Mouse (Mus musculus) thymus, adult 18-20 months (tissue): ENCODE data around the gene Rpf1.

Source experiments
- DNase-seq, 2 experiments: peaks; one replicate each; pipeline ENCODE4 v3.0.0; 2022; ENCODE audit warnings: mixed read lengths in 2 of 2

The Rpf1 gene

DNA sequence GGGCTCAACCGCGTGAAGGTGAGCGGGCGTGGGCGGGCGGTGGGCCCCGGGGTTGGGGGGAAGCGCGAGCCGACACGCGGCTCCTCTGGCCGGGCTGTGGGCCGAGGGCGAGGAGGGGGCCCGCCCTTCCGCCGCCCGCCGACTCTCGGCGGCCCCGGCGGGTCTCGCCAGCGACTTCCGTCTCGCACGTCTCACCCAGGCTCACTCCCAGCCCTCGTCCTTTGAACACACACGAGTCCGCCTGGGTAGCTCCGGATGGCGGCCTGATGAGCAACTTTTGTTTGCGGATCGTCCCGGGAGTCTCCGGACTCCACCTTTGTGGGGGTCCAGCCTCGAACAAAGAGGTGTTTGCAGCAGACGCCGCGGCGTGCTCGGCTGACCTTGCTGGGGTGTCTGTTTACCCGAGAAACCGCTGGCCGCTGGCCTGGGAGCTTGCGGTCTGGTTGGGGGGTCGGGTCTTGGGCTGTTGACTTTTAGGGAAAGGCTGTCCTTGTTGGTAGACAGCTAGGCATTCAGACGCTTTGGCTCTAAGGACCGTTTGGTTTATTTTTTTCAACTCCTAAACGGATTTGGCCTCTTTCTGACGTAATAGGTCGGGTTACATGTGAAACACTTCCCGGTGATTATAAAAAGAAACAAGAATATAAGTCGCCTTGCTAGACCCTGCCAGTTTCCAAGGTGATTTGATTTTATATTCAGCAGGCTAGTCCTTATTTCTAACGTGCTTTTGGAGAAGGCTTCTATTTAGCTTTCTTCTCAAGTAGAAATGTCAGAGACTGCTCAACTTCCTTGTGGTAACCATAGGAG is 21.0 kb downstream of the Rpf1 start:
- peak in 1 of 2 experiments; percentile 81 for DNase-seq

DNA sequence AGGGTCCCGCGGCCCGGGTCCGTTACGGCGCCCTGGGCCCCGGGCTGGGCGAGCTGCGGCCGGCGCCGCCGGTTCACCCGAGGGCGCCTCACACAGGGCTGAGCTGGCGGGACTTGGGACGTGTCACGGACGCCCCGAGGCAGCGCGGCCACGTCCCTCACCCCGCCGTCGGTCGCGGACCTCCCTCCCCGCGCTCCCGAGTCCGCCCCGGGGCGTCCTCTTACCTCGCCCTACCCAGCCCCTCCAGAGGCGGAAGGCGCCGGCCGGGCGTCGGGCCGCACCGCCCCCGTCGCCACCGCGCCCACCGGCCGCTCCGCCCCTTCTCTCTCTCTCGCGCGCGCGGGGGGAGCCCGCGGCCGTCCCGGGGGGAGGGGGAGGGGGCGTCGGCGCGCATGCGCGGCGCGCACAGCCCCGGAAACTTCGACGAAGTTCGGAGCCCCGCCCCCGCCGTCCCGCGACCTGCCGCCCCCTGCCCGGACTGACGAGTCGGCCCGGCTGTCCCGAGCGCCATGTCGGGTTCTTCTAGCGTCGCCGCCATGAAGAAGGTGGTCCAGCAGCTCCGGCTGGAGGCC is 21.7 kb downstream of the Rpf1 start, which contains the start of the genes Spata1 and Gng5:
TSS of gene Spata1 (minus strand) at position 323 of the 572 bp plus-strand sequence.
TSS of gene Gng5 (plus strand) at position 377 of the 572 bp plus-strand sequence.
- peak in 1 of 2 experiments; percentile 83 for DNase-seq

DNA sequence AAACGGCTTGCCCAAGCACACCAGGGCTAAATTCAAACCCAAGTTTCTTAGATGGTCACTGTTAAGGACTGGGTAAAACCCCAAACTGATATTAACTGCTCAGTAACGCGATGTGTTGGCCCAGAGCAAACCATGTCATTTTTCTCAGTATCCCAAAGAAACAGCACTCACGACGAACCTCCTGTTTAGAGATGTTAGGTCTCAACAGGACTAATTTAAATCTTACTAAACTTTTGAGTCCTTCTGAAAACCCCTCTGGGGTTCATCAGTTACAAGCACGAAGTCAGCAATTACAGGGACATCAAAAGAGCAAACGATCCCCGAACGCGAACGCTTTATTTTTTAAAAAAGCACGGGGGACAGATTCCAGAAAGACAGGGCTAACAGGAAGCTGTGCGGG is 22.2 kb downstream of the Rpf1 start:
- no peak for DNase-seq

DNA sequence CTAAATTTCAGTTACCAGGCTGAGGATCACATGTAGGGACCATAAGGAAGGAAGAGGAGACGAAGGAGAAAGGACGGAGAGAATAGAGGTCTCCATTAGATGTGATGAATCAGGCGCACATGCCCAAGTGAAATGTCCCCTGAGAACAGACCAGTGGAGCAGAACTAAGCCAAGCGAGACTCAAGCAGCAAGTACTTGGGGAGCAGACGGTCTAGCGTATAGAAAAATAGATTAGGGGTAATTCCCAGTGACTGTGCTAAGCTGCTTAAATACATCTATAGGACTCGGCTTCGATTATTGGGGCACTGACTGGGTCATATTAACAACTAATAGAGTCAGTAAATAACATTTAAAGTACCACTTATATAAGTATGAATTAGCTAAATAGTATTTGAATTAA is 26.3 kb downstream of the Rpf1 start:
- DNase-seq: no peak

DNA sequence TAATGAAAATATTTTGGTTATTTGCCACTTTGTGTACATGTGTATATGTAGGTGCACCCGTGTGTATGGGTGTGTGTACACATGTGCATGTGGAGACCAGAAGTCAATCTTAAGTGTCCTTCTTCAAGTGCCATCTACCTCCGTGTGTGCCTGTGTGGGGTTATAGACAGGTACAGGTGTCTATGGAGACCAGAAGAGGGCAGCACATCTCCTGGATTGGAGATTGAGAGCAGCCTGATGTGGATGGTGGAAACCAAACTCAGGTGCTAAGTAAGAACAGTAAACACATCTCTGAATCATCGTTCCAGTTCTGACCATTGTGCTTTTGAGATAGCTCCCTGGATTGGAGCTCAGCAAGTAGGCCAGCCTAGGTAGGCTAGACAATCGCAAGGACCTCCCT is 34.8 kb downstream of the Rpf1 start:
- no peak for DNase-seq

DNA sequence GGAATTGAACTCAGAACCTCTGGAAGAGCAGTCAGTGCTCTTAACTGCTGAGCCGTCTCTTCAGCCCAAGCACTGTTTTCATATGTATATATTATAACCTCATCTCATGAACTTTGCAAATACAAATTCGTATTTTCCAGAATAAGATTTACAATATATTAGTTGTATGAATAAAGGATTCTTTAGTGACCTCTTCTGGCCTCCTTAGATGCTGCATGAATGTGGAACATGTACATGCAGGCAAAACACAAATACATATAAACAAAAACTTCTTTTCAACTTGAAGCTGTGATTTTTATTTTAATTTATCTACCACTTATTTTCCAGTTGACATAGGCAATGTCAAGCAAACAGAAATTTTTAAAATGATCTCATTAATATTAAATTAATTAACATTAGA is 39.2 kb downstream of the Rpf1 start:
- no peak for DNase-seq

DNA sequence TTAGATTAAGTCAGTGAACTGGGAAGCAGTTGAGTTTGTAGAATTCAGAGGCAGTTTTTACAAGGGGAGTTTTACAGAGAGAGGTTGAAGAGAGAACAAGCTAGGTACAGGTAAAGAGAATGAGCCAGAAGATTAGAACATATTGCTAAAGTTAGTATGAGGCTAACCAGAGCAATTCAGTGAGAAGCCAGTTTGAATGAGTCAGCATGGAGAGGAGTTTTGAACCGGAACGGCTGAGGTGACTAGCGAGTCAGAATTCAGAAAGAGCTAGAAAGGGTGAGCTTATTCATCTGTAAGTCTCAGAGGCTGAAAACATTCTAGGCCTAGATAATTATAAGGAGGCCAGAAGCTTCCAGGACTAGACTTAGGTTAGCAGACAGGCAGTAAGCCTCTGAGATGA is 46.8 kb downstream of the Rpf1 start:
- DNase-seq: no peak

DNA sequence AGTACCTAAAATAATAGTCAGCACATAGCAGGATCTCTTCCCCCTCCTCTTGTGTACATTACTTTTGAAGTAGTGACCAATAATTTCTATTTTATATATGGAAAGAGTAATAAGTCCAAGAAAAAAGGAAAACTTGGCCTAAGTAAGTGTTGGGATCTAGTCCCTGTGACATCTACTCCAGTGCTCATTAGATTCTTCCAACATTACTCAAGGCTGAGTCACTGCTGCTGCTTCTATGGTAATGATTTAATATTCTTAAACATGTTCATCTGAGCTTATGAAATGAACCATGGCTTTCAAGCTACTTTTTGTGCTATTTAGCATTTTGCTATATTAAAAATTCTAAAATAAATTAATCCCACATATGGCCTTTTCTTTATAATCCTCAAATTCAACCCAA is 47.5 kb downstream of the Rpf1 start:
- DNase-seq: no peak

DNA sequence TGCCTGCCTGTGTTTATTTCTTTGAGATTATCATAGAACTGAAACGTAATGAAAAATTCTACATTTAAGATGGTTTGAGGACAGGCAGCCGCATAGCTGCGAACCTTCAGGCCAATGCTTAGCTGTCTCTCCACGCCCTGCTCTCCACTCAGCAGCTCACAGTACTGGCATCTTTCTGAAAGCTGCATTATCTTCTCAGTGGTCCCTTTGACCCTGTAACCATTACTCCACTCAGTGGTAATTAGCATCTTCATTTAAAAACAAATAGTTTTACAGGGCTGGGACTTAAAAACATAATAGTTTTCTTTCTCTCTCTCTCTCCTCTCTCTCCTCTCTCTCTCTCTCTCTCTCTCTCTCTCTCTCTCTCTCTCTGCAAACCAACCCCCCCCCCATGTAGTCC is 48.6 kb downstream of the Rpf1 start:
- DNase-seq: no peak

DNA sequence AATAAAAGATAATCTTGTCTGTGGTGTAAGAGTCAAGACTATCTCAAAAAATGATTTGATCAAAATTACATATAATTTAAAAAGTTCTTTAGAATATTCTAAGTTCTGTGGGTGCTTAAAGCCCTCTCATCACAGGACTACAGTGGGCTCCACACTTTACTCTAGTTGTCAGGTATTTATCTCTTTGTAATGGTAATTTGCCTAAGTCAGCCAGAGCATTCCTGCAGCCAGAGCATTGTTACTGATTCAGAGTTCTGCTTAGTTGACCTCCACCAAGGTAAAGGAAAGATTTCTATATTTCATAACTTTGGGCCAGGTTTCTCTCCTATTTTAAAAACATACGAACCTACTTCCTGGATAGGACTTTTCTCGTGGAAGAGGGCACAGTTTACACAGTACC is 52.0 kb downstream of the Rpf1 start:
- DNase-seq: no peak

DNA sequence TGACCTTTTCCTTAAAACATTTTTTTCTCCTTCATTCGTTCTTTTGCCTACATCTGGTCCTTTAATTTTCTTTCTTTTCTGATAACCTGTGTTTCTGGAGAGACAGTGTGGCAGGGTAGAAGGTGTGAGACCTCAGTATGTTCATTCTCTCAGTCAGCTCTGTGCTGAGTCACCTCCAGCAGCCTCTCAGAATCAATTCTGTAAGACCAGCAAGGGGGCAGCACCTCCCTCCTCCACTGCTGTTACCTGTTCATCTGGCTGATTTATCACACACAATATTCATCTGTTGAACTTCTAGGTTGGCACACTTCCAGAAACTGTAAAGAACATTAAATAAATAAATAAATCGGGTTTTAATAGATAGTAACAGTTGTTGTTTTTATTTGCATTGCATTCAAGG is 58.3 kb downstream of the Rpf1 start:
- no peak for DNase-seq
